Mouse (Mus musculus) limb, embryonic 10.5 days (tissue): ENCODE data around the gene Bpifb2. TPM values are rescaled to one million over a fixed set of nuclear protein-coding genes. Genes with fewer than 3 reads are reported as not detected.
A peak's percentile ranks its signal among the peaks of the same experiment; 100 is the strongest.

Experiments
- DNase-seq: peaks from one replicate; pipeline ENCODE4 v3.0.0-alpha.2; 2017; ENCODE audit warnings: low spot score
- H3K27ac ChIP-seq: fragments of 300-500 bp; sonication (generic); 2 replicates; pipeline ENCODE4 v1.5.1; 2016; ENCODE audit warnings: mild to moderate bottlenecking
- H3K27me3 ChIP-seq: fragments of 300-500 bp; sonication (generic); 2 replicates; pipeline ENCODE4 v1.6.1; 2016; ENCODE audit warnings: low read depth, mild to moderate bottlenecking; ENCODE audit not compliant: poor library complexity, severe bottlenecking
- H3K36me3 ChIP-seq: fragments of 300-500 bp; sonication (generic); 2 replicates; pipeline ENCODE4 v1.6.1; 2016; ENCODE audit warnings: mild to moderate bottlenecking, moderate library complexity
- H3K4me1 ChIP-seq: fragments of 300-500 bp; sonication (generic); 2 replicates; pipeline ENCODE4 v1.6.1; 2016
- H3K4me3 ChIP-seq: fragments of 300-500 bp; sonication (generic); 2 replicates; pipeline ENCODE4 v1.5.1; 2016; ENCODE audit warnings: mild to moderate bottlenecking, moderate library complexity
- H3K9me3 ChIP-seq: fragments of 300-500 bp; sonication (generic); replicated peaks from 2 replicates; pipeline ENCODE4 v1.6.1; 2016; ENCODE audit warnings: mild to moderate bottlenecking
- WGBS: fragments of 180-500 bp; shearing (Covaris S2); methylation state at CpG from one replicate; pipeline ENCODE4 v1.1.7; 2016; 5-methylcytosine and 5-hydroxymethylcytosine counted together
- polyA plus RNA-seq: library from polyadenylated mRNA; unstranded; fragments of >200 nt; fragmentation: Nextera tagmentation; extraction: Ambion mirVana; gene quantifications from 2 replicates; pipeline ENCODE4 v1.2.1, GENCODE M21; 2016

Gene Bpifb2
- polyA plus RNA-seq, 1 experiment from 2014 or later: not detected

GRCm38 (mm10) chr2:153943537-153943936 lies 68.7 kb downstream of the Bpifb2 start:
- WGBS: 49% methylated on average over 3 of the region's 3 CpGs
- DNase-seq: peak; percentile 70
- no peaks in the 10 kb centered on the region for H3K9me3 ChIP-seq
- H3K4me1 ChIP-seq: no peaks in the 10 kb centered on the region
- no peak overlapping the region for H3K4me3 ChIP-seq
- no peak overlapping the region for H3K27ac ChIP-seq
- H3K27me3 ChIP-seq: no peaks in the 10 kb centered on the region
- H3K36me3 ChIP-seq: no peaks in the 10 kb centered on the region

- DNase-seq: no peak
- WGBS: 84% methylated on average over 8 of the region's 8 CpGs
- H3K27ac ChIP-seq: no peak overlapping the region
These were observed 69.7 kb downstream of the Bpifb2 start for GRCm38 (mm10) chr2:153944567-153944966.

More at GRCm38 (mm10) chr2:153944567-153944966, 69.7 kb downstream of the Bpifb2 start:
- Histone ChIP-seq H3K4me3 (no peak overlapping the region), H3K4me1 (no peaks in the 10 kb centered on the region), H3K27me3 (no peaks in the 10 kb centered on the region), H3K36me3 (no peaks in the 10 kb centered on the region), H3K9me3 (no peaks in the 10 kb centered on the region)

Other genes with a start within 250 kb of the Bpifb2 start
- gene Commd7, start 242.3 kb upstream of the Bpifb2 start, polyA plus RNA-seq: 73.9 and 74.4 TPM in 2 replicates
- 26.1 and 26.2 TPM in 2 replicates for gene Dnmt3b, start 225.6 kb upstream of the Bpifb2 start, polyA plus RNA-seq
- not detected in 2 replicates for gene Dnmt3c, start 178.4 kb upstream of the Bpifb2 start, polyA plus RNA-seq
- 256 and 264 TPM in 2 replicates for gene Mapre1, start 133.8 kb upstream of the Bpifb2 start, polyA plus RNA-seq
- 0.06 TPM in 1 of 2 replicates, not detected in the other for gene Efcab8, start 95.1 kb upstream of the Bpifb2 start, polyA plus RNA-seq
- gene Sun5, start 4.0 kb upstream of the Bpifb2 start, polyA plus RNA-seq: not detected in 2 replicates
- gene Bpifb6, start 25.3 kb downstream of the Bpifb2 start, polyA plus RNA-seq: not detected in 2 replicates
- gene Bpifb3, start 43.2 kb downstream of the Bpifb2 start, polyA plus RNA-seq: not detected in 2 replicates
- gene Bpifb4, start 63.2 kb downstream of the Bpifb2 start, polyA plus RNA-seq: not detected in 2 replicates
- gene Bpifa6, start 99.9 kb downstream of the Bpifb2 start, polyA plus RNA-seq: not detected in 2 replicates
- gene Bpifa2, start 133.2 kb downstream of the Bpifb2 start, polyA plus RNA-seq: not detected in 2 replicates